Mouse (Mus musculus): ENCODE results near the gene Agap3. TPM values are rescaled to one million over a fixed set of nuclear protein-coding genes. Genes with fewer than 3 reads are reported as not detected.

The Agap3 gene
- polyA plus RNA-seq, 1 experiment from 2014 or later = 33.9 TPM

DNA sequence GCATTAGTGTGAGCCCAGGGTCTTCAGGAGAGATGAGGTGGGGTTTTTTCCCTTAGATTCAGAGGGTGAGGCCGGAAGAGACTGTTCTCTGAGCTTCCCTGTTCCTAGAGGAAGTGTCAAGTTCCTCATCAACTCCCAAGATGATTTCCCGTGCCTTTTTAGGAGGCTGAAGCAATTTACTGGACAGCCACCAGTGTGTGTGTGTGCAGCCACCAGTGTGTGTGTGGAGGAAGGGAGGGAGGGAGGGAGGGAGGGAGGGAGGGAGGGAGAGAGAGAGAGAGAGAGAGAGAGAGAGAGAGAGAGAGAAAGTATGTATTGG, 2.0 kb downstream of the Agap3 start:
- H3K4me1 ChIP-seq (ENCODE audit: control insufficient read depth, insufficient read depth, low read length) = peaks cover 22% of the 10 kb centered on the region

DNA sequence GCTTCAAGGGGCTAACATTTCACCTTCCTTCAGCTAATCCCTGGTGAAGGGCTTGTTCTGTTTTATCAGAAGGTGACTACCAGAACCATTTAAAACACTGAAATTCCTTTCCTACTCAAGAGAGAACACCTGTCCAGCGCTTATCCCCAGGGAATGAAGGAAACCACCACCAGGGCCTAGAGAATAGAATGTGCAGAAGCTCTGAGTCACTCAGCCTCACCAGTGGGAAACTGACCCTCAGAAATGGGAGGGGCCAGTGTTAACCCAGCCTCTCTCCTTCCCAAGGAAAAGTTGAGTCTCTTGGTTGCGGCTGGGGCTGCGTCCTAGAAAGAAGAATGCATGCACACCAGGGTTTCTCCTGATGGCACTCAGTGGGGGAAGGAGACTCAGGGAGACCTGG, 3.1 kb downstream of the Agap3 start:
- Histone ChIP-seq H3K27ac (replicated peaks; ENCODE audit: low read depth, low read length) (no peak overlapping the region), H3K4me1 (ENCODE audit: control insufficient read depth, insufficient read depth, low read length) (peaks cover 22% of the 10 kb centered on the region), H3K4me2 (ENCODE audit: low read depth, low read length) (peak overlapping the region; percentile 95; the same call in 1 of the 2 replicates), H3K27me3 (replicated peaks; ENCODE audit: control insufficient read depth, insufficient read depth, low read length) (no peaks in the 10 kb centered on the region), H3K4me3 (ENCODE audit: low read depth, low read length) (no peak overlapping the region), H3K9ac (ENCODE audit: low read depth, low read length) (no peak overlapping the region), H3K9me3 (ENCODE audit: control insufficient read depth, low read length) (no peaks in the 10 kb centered on the region), H3K36me3 (ENCODE audit: control insufficient read depth, insufficient read depth, low read length) (peaks cover 6% of the 10 kb centered on the region; the same call in 1 of the 2 replicates)
- DNase-seq (ENCODE audit: low spot score) = no peak
- no peak for ATAC-seq (ENCODE audit: low read depth)
- 58% methylated on average over 3 of the region's 3 CpGs for WGBS

More for the DNA sequence above, 2.0 kb downstream of the Agap3 start:
- DNase-seq (ENCODE audit: low spot score) (no peak), ATAC-seq (ENCODE audit: low read depth) (no peak)
- Histone ChIP-seq H3K9ac (ENCODE audit: low read depth, low read length) (peak overlapping the region; percentile 90), H3K4me3 (ENCODE audit: low read depth, low read length) (peak overlapping the region; percentile 76), H3K27ac (replicated peaks; ENCODE audit: low read depth, low read length) (no peak overlapping the region), H3K4me2 (ENCODE audit: low read depth, low read length) (peak overlapping the region; percentile 95), H3K27me3 (replicated peaks; ENCODE audit: control insufficient read depth, insufficient read depth, low read length) (no peaks in the 10 kb centered on the region), H3K9me3 (ENCODE audit: control insufficient read depth, low read length) (no peaks in the 10 kb centered on the region), H3K36me3 (ENCODE audit: control insufficient read depth, insufficient read depth, low read length) (peaks cover 6% of the 10 kb centered on the region; the same call in 1 of the 2 replicates)
- WGBS = 26% methylated on average over 2 of the region's 2 CpGs

DNA sequence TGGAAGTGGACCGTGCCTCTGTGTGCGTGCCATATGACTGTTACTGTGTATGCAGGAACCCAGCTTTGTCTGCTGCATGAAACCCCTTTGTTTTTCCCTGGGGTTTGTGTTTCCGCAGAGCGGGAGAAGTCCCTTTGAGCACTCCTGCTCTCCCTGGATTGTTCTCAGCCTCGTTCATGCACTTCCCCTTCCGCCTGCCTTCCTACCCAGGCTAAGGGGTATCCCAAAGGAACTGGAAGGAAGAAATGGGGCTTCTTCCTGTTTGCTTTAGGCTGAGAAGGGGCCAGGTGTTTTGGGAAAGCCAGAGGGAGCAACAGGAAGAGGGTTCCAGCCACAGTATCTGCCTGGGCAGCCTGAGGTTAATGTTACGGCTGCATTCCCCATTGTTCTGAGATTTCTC, 3.6 kb downstream of the Agap3 start:
- DNase-seq (ENCODE audit: low spot score) (no peak), ATAC-seq (ENCODE audit: low read depth) (no peak)
- no peak overlapping the region for H3K4me3 ChIP-seq (ENCODE audit: low read depth, low read length)
- H3K4me1 ChIP-seq (ENCODE audit: control insufficient read depth, insufficient read depth, low read length) = peaks cover 22% of the 10 kb centered on the region
- H3K27me3 ChIP-seq (replicated peaks; ENCODE audit: control insufficient read depth, insufficient read depth, low read length) = no peaks in the 10 kb centered on the region
- peaks cover 11% of the 10 kb centered on the region; the same call in 1 of the 2 replicates for H3K36me3 ChIP-seq (ENCODE audit: control insufficient read depth, insufficient read depth, low read length)
- H3K27ac ChIP-seq (replicated peaks; ENCODE audit: low read depth, low read length) = no peak overlapping the region
- 56% methylated on average over 7 of the region's 7 CpGs for WGBS
- no peak overlapping the region for H3K9ac ChIP-seq (ENCODE audit: low read depth, low read length)
- no peaks in the 10 kb centered on the region for H3K9me3 ChIP-seq (ENCODE audit: control insufficient read depth, low read length)
- H3K4me2 ChIP-seq (ENCODE audit: low read depth, low read length) = peak overlapping the region; percentile 10; the same call in 1 of the 2 replicates

DNA sequence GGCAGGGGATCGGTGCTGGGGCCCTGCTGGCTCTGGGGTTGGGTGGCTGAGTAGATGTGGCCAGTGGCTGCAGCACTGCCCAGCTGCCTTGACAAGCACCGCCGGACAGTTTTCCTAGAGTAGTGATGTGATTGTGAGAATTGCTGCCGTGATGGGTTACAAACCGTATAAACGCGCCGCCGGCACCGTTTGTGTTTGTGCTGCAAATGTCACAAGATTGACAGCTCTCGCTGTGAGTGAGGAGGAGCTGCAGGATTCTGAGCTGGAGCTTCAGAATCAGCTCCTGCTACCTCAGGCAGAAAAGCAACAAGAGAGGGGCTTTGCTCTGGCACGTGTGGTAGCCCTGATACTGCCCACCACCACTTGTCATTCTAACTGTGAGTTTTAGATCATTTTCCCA, 14.8 kb downstream of the Agap3 start:
- H3K4me1 ChIP-seq (ENCODE audit: control insufficient read depth, insufficient read depth, low read length) = no peaks in the 10 kb centered on the region
- no peaks in the 10 kb centered on the region for H3K27me3 ChIP-seq (replicated peaks; ENCODE audit: control insufficient read depth, insufficient read depth, low read length)
- H3K4me3 ChIP-seq (ENCODE audit: low read depth, low read length) = no peak overlapping the region
- H3K9ac ChIP-seq (ENCODE audit: low read depth, low read length) = no peak overlapping the region
- ATAC-seq (ENCODE audit: low read depth) = no peak
- no peak overlapping the region for H3K4me2 ChIP-seq (ENCODE audit: low read depth, low read length)
- H3K9me3 ChIP-seq (ENCODE audit: control insufficient read depth, low read length) = no peaks in the 10 kb centered on the region
- no peak for DNase-seq (ENCODE audit: low spot score)
- H3K36me3 ChIP-seq (ENCODE audit: control insufficient read depth, insufficient read depth, low read length) = peaks cover 2% of the 10 kb centered on the region; the same call in 1 of the 2 replicates
- H3K27ac ChIP-seq (replicated peaks; ENCODE audit: low read depth, low read length) = no peak overlapping the region
- WGBS = 52% methylated on average over 12 of the region's 12 CpGs

DNA sequence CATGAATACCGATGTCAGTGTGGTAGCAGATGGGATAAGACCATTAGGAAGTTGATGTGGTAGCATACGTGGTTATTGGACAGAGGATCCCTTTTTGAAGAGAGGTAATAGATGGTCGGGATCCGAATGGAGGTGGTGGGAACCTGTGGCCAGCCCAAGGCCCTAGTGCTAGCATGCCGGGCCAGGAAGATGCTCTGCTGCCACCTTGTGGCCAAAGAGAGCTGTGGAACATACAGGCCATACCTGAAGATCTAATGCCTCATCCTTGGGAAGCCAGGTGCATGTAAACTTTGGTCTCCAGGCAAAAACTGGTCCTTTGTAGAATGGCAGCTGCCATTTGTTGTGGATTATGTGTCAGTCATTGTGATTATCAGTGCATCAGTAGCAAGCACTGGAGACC, 18.6 kb downstream of the Agap3 start:
- Histone ChIP-seq H3K27me3 (replicated peaks; ENCODE audit: control insufficient read depth, insufficient read depth, low read length) (peaks cover 17% of the 10 kb centered on the region), H3K4me2 (ENCODE audit: low read depth, low read length) (no peak overlapping the region), H3K36me3 (ENCODE audit: control insufficient read depth, insufficient read depth, low read length) (0 out of 2 replicates have a peak, but pooled peaks cover 5% of the 10 kb centered on the region), H3K9me3 (ENCODE audit: control insufficient read depth, low read length) (no peaks in the 10 kb centered on the region), H3K27ac (replicated peaks; ENCODE audit: low read depth, low read length) (no peak overlapping the region), H3K9ac (ENCODE audit: low read depth, low read length) (no peak overlapping the region), H3K4me3 (ENCODE audit: low read depth, low read length) (no peak overlapping the region), H3K4me1 (ENCODE audit: control insufficient read depth, insufficient read depth, low read length) (peaks cover 25% of the 10 kb centered on the region)
- WGBS = 10% methylated on average over 5 of the region's 5 CpGs
- DNase-seq (ENCODE audit: low spot score) = peak; percentile 86
- ATAC-seq (ENCODE audit: low read depth) = peak; percentile 53; the same call in 1 of the 2 replicates

DNA sequence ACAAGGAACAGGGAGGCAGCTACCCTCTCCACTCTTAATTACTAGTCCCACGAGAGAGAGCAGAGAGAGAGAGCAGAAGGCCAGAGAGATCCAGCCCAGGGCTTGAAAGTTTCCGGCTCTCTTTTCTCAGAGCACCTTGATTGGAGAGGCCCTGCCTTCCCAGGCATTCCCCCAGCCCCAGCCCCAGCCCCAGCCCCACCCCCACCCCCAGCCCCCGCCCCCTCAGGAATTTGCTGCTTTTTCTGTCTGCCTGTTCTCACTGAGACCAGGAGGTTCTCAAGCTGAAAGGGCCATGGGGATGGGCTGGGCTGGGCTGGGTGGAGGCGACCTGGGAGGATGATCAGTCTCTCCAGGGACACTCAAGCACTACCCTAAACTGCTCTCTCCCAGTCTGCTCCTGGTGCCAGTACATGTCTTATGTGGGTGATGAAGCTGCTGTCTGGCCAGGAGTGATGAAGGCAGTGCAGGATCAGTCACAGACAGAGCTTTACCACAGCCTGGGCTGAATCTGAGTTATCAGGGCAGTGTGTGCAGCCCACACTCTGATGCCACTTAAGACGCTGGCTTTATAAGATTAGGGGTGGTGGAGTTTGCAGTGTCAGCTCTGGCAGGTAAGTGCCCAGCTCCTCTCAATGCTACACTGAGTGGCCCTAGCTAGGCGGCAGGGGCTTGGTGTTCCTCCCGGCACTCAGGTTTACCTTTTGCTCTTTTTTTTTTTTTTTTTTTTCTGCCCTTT, 21.1 kb downstream of the Agap3 start:
- Histone ChIP-seq H3K4me2 (ENCODE audit: low read depth, low read length) (peak overlapping the region; percentile 72), H3K36me3 (ENCODE audit: control insufficient read depth, insufficient read depth, low read length) (peaks cover 19% of the 10 kb centered on the region), H3K27ac (replicated peaks; ENCODE audit: low read depth, low read length) (peak overlapping the region; percentile 61; the same call in 1 of the 2 replicates), H3K27me3 (replicated peaks; ENCODE audit: control insufficient read depth, insufficient read depth, low read length) (peaks cover 17% of the 10 kb centered on the region), H3K4me1 (ENCODE audit: control insufficient read depth, insufficient read depth, low read length) (peaks cover 25% of the 10 kb centered on the region), H3K4me3 (ENCODE audit: low read depth, low read length) (no peak overlapping the region; the same call in 1 of the 2 replicates), H3K9ac (ENCODE audit: low read depth, low read length) (no peak overlapping the region), H3K9me3 (ENCODE audit: control insufficient read depth, low read length) (no peaks in the 10 kb centered on the region)
- 23% methylated on average over 6 of the region's 7 CpGs for WGBS
- ATAC-seq (ENCODE audit: low read depth) = peak; percentile 10; the same call in 1 of the 2 replicates
- DNase-seq (ENCODE audit: low spot score) = peak; percentile 70

DNA sequence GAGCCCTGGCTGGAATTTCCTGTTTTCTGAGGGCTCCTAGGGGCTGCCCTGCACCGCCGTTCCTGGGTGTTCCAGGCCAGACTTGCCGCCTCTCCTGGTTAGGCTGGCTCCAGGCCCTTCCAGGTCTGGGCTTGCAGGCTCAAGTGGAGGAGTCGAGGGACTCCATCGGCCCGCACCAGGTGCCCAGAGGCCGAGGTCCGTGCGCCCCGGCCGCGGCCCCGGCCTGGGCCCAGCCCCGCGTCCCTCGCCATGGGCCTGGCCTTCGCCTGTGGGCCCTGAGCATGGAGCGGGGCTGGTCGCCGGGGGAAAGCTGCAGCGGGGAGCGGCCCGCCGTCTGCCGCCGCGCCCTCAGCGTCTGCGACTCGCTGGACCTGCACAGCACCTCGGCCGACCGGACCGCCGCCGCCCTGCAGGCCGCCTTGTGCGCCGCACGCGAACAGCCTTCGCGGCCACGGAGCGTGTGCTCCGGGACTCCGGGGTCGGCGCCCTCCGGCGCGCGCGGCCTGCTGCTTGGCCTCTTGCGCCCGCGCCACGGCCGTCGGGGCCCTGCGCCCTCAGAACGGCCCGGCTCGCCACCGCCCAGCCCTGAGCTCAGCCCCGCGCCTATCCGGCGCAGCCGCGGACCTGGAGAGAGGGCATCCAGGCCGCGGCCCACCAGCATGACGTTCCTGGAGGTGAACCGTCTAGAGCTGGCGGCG, 22.2 kb downstream of the Agap3 start:
- Histone ChIP-seq H3K4me2 (ENCODE audit: low read depth, low read length) (peak overlapping the region; percentile 72), H3K4me3 (ENCODE audit: low read depth, low read length) (peak overlapping the region; percentile 49), H3K9ac (ENCODE audit: low read depth, low read length) (peak overlapping the region; percentile 67), H3K9me3 (ENCODE audit: control insufficient read depth, low read length) (no peaks in the 10 kb centered on the region), H3K27ac (replicated peaks; ENCODE audit: low read depth, low read length) (peak overlapping the region; percentile 52), H3K27me3 (replicated peaks; ENCODE audit: control insufficient read depth, insufficient read depth, low read length) (peaks cover 17% of the 10 kb centered on the region), H3K4me1 (ENCODE audit: control insufficient read depth, insufficient read depth, low read length) (peaks cover 25% of the 10 kb centered on the region), H3K36me3 (ENCODE audit: control insufficient read depth, insufficient read depth, low read length) (peaks cover 31% of the 10 kb centered on the region)
- 7% methylated on average over 23 of the region's 77 CpGs for WGBS
- DNase-seq (ENCODE audit: low spot score) (peak; percentile 70), ATAC-seq (ENCODE audit: low read depth) (peak; percentile 27)

DNA sequence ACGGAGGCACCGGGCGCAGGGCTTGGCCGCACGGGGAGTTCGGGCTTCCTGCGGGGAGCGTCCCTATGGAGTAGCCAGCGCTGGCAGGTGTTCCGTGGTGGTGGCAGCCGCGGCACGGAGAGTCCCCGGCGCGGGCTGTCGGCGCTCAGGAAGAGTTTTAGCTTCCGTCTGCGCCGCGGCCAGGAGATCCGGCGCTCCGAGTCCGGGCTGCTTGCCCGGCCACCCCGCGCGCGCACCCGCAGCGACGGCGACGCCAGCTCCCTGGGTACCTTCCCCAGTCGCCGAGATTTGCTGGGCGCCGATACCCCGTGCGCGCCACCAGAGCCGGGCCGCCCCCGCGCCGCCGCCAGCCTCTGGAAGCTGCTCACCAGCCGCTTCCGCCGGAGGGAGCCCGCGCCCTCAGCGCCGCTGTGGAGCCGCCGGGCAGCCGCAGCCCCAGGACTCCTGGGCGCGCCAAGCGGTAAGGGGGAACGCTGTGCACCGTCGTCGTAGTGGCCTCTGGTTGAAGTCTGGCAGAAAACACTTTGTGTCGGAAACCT, 22.8 kb downstream of the Agap3 start:
- no peak for ATAC-seq (ENCODE audit: low read depth)

More for the DNA sequence above, 22.8 kb downstream of the Agap3 start:
- H3K4me2 ChIP-seq (ENCODE audit: low read depth, low read length) = peak overlapping the region; percentile 72
- H3K27ac ChIP-seq (replicated peaks; ENCODE audit: low read depth, low read length) = peak overlapping the region; percentile 52
- peak overlapping the region; percentile 49 for H3K4me3 ChIP-seq (ENCODE audit: low read depth, low read length)
- H3K4me1 ChIP-seq (ENCODE audit: control insufficient read depth, insufficient read depth, low read length) = peaks cover 25% of the 10 kb centered on the region
- H3K9me3 ChIP-seq (ENCODE audit: control insufficient read depth, low read length) = no peaks in the 10 kb centered on the region
- DNase-seq (ENCODE audit: low spot score) = no peak
- peak overlapping the region; percentile 67 for H3K9ac ChIP-seq (ENCODE audit: low read depth, low read length)
- WGBS = 4% methylated on average over 45 of the region's 67 CpGs
- peaks cover 17% of the 10 kb centered on the region for H3K27me3 ChIP-seq (replicated peaks; ENCODE audit: control insufficient read depth, insufficient read depth, low read length)
- peaks cover 37% of the 10 kb centered on the region for H3K36me3 ChIP-seq (ENCODE audit: control insufficient read depth, insufficient read depth, low read length)
